13 mouse cellular contexts compared by ENCODE assay signal in genomic region chr13:43354362-43354761, GRCm38 (mm10).
"Had no signal": no experiment of that assay in that cellular context is flagged by ENCODE, and none has a peak within 500 bp of the region (broad histone marks: within the 10 kb centered on the region; RNA-seq: fewer than 3 reads in every experiment).

No protein-coding gene starts in this region.

- H3K9ac ChIP-seq: kidney, embryonic 15.5 days; limb, embryonic 13.5 days; liver, embryonic 14.5 days; neural tube, embryonic 12.5 days had no signal

- H3K9me3 ChIP-seq: kidney, embryonic 15.5 days; limb, embryonic 13.5 days; midbrain, embryonic 10.5 days; neural tube, embryonic 12.5 days had no signal

- H3K4me3 ChIP-seq: kidney, embryonic 15.5 days; limb, embryonic 13.5 days; midbrain, embryonic 10.5 days; neural tube, embryonic 12.5 days had no signal

- H3K4me2 ChIP-seq: kidney, embryonic 15.5 days; limb, embryonic 13.5 days; neural tube, embryonic 12.5 days had no signal

- DNase-seq: kidney, postnatal 14 days; left cerebral cortex, postnatal 4 days; lung, adult 18-20 months; lung, postnatal 4 days; midbrain, embryonic 14.5 days; thymus, adult 18-20 months; thymus, postnatal 14 days had no signal

- H3K27me3 ChIP-seq: kidney, embryonic 15.5 days; limb, embryonic 13.5 days; neural tube, embryonic 12.5 days had no signal

- H3K36me3 ChIP-seq: kidney, embryonic 15.5 days; limb, embryonic 13.5 days; midbrain, embryonic 10.5 days; neural tube, embryonic 12.5 days had no signal

- H3K27ac ChIP-seq: kidney, embryonic 15.5 days; limb, embryonic 13.5 days; liver, embryonic 14.5 days; midbrain, embryonic 10.5 days; neural tube, embryonic 12.5 days; stomach, postnatal 0 days had no signal
